In the genomic region with DNA sequence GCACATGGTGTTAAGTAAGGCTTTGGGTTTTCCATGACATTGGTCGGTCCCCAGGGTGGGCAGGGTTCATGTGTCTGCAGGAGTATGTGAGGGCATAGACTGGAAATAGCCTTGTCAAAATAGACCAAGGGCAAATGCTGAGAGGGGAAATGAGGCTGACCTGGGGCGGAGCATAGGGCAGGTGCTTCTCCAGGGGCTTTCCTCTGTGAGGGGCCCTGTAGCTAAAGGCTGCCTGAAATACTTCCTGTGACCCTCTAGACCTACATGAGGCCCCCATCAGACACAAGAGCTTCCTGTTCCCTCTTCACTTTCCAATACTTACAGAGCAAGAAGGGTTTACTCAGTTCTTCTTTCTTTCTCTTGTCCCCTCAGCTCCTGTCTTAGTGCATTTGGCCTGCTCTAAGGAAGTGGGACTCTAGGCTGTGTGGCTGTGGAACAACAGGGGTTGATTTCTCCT, we compare ENCODE assay signal across 12 mouse cellular contexts.
DNase-seq lines count a peak whose midpoint lies in the region; ATAC-seq lines count a peak whose summit lies in the region.
"Had no signal": no experiment of that assay in that cellular context is flagged by ENCODE, and none has a peak within 500 bp of the region (broad histone marks: within the 10 kb centered on the region; RNA-seq: fewer than 3 reads in every experiment).

No protein-coding gene starts in this region.

- H3K4me2 ChIP-seq in liver, embryonic 11.5 days = no peak overlapping the region
- H3K4me2 ChIP-seq: heart, embryonic 13.5 days; intestine, embryonic 15.5 days had no signal

- no peaks in the 10 kb centered on the region for H3K27me3 ChIP-seq in liver, embryonic 11.5 days (replicated peaks; ENCODE audit: control insufficient read depth, insufficient read depth, low read length)
- no peaks in the 10 kb centered on the region for H3K27me3 ChIP-seq in forebrain, embryonic 10.5 days (ENCODE audit: poor library complexity, severe bottlenecking)
- H3K27me3 ChIP-seq: heart, embryonic 13.5 days; intestine, embryonic 15.5 days had no signal

- H3K9ac ChIP-seq in liver, embryonic 11.5 days (ENCODE audit: low read depth, low read length) = no peak overlapping the region
- H3K9ac ChIP-seq: heart, embryonic 13.5 days; intestine, embryonic 15.5 days; liver, embryonic 14.5 days had no signal

- 55% methylated on average over 2 of the region's 2 CpGs for WGBS in liver, embryonic 11.5 days
- WGBS in forebrain, embryonic 10.5 days = 77% methylated on average over 2 of the region's 2 CpGs

- ATAC-seq in liver, embryonic 11.5 days (replicated peaks; ENCODE audit: low FRiP score) = peak; percentile 18; the same call in 1 of the 2 replicates
- ATAC-seq: intestine, embryonic 15.5 days had no signal

- H3K36me3 ChIP-seq in liver, embryonic 11.5 days (ENCODE audit: control insufficient read depth, insufficient read depth, low read length) = no peaks in the 10 kb centered on the region
- H3K36me3 ChIP-seq in forebrain, embryonic 10.5 days (replicated peaks) = no peaks in the 10 kb centered on the region
- H3K36me3 ChIP-seq: heart, embryonic 13.5 days; intestine, embryonic 15.5 days had no signal

- H3K4me1 ChIP-seq in liver, embryonic 11.5 days (replicated peaks; ENCODE audit: control insufficient read depth, insufficient read depth, low read length) = peaks cover 5% of the 10 kb centered on the region; the same call in 1 of the 2 replicates
- H3K4me1 ChIP-seq in brown adipose tissue, adult 24 weeks (ENCODE audit: control insufficient read depth, insufficient read depth, insufficient read length, low read length) = peaks cover 12% of the 10 kb centered on the region; the same call in 1 of the 2 replicates
- peaks cover 2% of the 10 kb centered on the region for H3K4me1 ChIP-seq in forebrain, embryonic 10.5 days
- H3K4me1 ChIP-seq: intestine, embryonic 15.5 days had no signal

- no peaks in the 10 kb centered on the region for H3K9me3 ChIP-seq in liver, embryonic 11.5 days (ENCODE audit: control insufficient read depth, low read length)
- no peaks in the 10 kb centered on the region for H3K9me3 ChIP-seq in forebrain, embryonic 10.5 days
- H3K9me3 ChIP-seq: heart, embryonic 13.5 days; intestine, embryonic 15.5 days had no signal

- no peak for DNase-seq in liver, embryonic 11.5 days (ENCODE audit: low spot score)
- no peak for DNase-seq in liver
- peak; percentile 67 for DNase-seq in spleen, adult 12 weeks (ENCODE audit: low spot score)
- DNase-seq in thymus, postnatal 36 days = peak; percentile 42 to 62
- DNase-seq in forebrain, embryonic 10.5 days (ENCODE audit: extremely low spot score, low spot score) = no peak
- no peak for DNase-seq in urinary bladder, postnatal 4 days (ENCODE audit: low spot score in 2 of 2)
- DNase-seq: cerebellum, adult 8-10 months had no signal

- no peak overlapping the region for H3K4me3 ChIP-seq in liver, embryonic 11.5 days (ENCODE audit: low read depth, low read length)
- H3K4me3 ChIP-seq in brown adipose tissue, adult 24 weeks (ENCODE audit: insufficient read depth, low read depth, low read length) = no peak overlapping the region
- no peak overlapping the region for H3K4me3 ChIP-seq in forebrain, embryonic 10.5 days
- H3K4me3 ChIP-seq: heart, embryonic 13.5 days; intestine, embryonic 15.5 days; layer of hippocampus, adult 2 months had no signal

- no peak overlapping the region for H3K27ac ChIP-seq in liver, embryonic 11.5 days (ENCODE audit: low read depth, low read length)
- peak overlapping the region; percentile 93 for H3K27ac ChIP-seq in brown adipose tissue, adult 24 weeks (replicated peaks; ENCODE audit: low read depth, low read length)
- H3K27ac ChIP-seq in forebrain, embryonic 10.5 days = no peak overlapping the region
- H3K27ac ChIP-seq: heart, embryonic 13.5 days; intestine, embryonic 15.5 days; layer of hippocampus, adult 2 months; liver, embryonic 14.5 days had no signal

Comparison
In these comparisons a context has a peak if more than half of its experiments do, and no peak if none do; other contexts are left out.
1. DNase-seq: peak in spleen, adult 12 weeks (single experiment) and thymus, postnatal 36 days (2 of 2); none in liver, embryonic 11.5 days (single experiment), liver (single experiment), forebrain, embryonic 10.5 days (single experiment) and urinary bladder, postnatal 4 days (0 of 2).